Mouse (Mus musculus): ENCODE data around the gene Zfand5. TPM values are rescaled to one million over a fixed set of nuclear protein-coding genes. Genes with fewer than 3 reads are reported as not detected.

Gene Zfand5
- total RNA-seq (2015) (134 and 154 TPM in 2 replicates), total RNA-seq (2017) (87.5 and 93.1 TPM in 2 replicates)

DNA sequence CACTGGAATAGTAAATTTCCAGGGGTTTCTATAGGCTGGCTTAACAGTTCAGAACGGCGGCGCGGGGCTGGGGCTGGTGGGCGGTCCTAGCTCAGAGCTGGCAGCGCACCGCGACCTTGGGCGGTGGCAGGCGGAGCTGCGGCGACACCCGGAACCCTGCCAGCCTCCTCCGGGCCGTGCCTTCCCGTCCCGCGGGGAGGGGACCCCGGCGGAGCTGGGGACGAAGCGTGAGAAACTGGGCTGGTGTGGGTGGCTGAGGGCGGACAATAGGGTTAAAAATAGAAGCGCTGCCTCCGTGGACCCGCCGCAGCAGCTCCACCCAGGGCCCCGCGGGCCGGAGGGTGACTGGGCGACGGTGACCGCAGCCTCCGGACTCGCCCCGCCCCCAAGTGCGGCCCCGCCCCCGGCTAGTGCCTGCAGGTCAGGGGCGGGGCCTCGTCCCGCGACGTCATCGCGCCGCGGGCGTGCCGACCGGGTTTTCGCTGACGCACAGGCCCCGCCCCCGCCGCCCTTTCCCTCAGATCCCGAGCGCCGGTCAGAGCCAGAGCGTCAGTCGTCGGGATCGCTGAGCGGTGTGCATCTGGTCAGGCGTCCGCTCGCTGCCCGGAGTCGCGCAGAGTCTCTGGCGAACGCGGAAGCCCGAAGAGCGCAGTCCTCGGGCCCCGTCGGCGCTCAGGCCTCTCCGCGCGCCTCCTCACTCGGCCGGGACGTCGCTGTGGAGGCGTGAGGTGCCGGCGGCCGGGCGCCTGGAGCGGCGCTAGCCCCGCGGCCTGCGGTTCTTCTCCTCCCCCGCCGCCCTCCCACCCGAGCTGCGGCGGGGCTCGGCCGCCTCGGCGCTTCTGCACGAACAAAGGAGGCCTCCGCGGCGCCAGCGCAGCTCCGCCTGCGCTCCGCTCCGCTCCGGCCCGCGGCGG lies at the start of gene Zfand5:
Gene Zfand5 (plus strand): TSS at position 538 of the 914 bp plus-strand sequence.
- peak; percentile 68 for ATAC-seq (replicated peaks; ENCODE audit: poor library complexity)

- ATAC-seq (replicated peaks; ENCODE audit: poor library complexity), result no peak
These were observed 44.9 kb upstream of the Zfand5 start for GRCm38 (mm10) chr19:21227131-21227530.

DNA sequence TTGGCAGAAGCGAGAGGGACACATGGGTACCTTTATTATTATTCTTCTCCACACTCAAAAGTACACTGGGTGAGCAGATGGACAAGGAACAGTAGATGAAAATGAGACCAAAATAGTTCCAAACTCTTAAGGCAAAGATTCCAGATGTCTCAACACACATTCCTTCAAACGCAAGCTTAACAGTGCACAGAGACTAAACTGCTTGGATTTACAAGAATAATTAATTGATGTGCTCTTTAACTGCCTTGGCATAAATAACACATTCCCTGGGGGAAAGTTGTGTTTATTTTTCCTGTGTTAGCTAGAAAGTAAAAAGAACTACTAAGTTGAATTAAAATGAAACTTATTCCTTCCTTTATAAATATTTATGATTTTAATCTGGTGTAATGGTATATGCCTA lies 44.3 kb upstream of the Zfand5 start:
- ATAC-seq (replicated peaks; ENCODE audit: poor library complexity), result no peak

GRCm38 (mm10) chr19:21248730-21249129 lies 23.3 kb upstream of the Zfand5 start:
- 0 out of 2 replicates have a peak, but pooled peaks have one; percentile 37 for ATAC-seq (replicated peaks; ENCODE audit: poor library complexity)

- ATAC-seq (replicated peaks; ENCODE audit: poor library complexity), result no peak
These were observed 18.2 kb upstream of the Zfand5 start for GRCm38 (mm10) chr19:21253846-21254245.

- no peak for ATAC-seq (replicated peaks; ENCODE audit: poor library complexity)
These were observed 16.2 kb upstream of the Zfand5 start for GRCm38 (mm10) chr19:21255920-21256319.

DNA sequence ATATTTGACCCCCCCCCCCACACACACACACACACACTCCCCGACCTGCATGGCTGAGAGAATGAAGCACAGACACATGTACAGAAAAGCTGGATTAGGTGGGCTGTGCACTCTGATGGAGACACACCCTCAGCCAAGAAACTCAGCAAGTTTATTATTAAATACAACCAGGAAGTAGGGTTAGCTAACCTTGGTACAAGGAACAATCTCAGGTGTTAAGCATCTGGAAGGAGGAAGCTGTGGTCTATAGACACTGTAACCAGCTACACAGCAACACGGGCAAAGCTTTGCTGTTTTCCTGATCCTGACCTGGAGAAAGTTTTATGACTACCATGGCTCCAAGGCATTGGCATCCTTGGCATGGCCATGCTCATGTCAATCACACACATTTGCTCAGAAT lies 12.6 kb upstream of the Zfand5 start:
- no peak for ATAC-seq (replicated peaks; ENCODE audit: poor library complexity)

- ATAC-seq (replicated peaks; ENCODE audit: poor library complexity), result peak; percentile 87
These were observed 11.8 kb upstream of the Zfand5 start for GRCm38 (mm10) chr19:21260280-21260679.

- no peak for ATAC-seq (replicated peaks; ENCODE audit: poor library complexity)
These were observed 892 bp upstream of the Zfand5 start for GRCm38 (mm10) chr19:21271186-21271585.

DNA sequence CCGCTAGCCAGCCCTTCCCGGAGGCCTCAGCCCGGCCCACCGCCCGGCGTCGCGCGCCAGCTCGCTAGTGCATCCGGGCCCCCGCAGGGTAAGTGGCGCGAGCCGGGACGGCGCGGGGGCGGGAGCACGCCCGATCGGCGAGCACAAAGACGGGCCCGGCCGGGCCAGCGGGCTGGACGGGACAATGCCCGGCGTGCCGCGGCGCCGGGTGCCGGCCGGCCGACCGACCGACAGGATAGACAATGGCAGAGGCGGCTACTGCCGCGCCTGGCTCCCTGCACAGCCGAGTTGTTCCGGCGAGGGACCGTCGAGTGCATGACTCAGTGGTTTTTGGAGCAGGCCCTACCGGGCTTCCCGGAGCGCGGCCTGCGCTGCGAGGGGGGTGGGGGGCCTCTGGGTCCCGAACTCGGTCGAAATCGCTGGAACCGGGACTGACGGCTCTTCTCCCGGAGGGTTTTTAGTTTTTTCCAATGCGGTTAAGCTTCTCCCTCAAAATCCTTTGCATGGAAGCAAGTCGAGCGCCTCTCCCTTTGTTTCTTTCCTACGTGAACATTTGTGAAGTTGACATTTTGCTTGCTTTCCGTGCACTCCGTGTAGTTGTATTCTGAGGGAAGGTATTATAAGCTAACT lies 692 bp downstream of the Zfand5 start:
- ATAC-seq (replicated peaks; ENCODE audit: poor library complexity), result peak; percentile 43

DNA sequence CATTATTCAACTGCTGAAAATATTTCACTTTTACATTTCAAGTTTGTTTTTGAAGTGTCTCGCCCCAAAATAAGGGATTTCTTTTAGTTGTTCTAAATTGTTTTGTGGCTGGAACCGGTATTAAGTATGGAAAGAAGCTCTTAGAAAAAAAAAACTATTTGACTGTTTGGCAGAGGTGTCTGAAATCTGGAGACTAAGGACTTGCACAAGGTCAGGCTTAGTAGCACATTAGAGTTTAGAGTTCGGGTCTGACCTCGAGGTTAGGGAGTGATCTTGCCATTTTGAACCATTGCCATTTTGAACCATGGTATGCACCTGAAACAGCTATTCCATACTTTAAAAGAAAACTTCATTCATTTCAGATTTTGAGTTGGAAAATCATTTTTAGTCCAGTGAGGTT lies 1.4 kb downstream of the Zfand5 start:
- ATAC-seq (replicated peaks; ENCODE audit: poor library complexity), result no peak

DNA sequence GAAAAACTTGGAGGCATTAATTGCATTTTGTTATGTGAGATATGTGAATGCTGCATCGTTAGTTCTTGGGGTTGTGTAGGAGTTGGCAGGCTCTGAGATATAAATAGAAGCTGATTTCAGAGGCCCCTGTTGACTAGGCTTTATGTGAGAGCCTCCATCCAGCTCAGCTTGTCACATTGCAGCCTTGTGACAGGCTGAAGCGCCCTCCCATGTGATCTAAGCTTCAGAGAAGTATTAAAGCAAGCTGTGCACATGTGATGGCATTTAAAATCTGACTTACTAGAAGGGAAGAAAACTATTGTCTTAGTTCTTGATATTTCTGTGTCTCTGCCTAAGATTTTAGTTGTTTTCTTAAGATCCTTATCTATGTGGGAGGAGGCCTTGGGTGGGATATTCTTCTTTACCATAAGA lies 2.1 kb downstream of the Zfand5 start:
- ATAC-seq (replicated peaks; ENCODE audit: poor library complexity), result peak; percentile 27

- ATAC-seq (replicated peaks; ENCODE audit: poor library complexity), result no peak
These were observed 2.6 kb downstream of the Zfand5 start for GRCm38 (mm10) chr19:21274714-21275113.

GRCm38 (mm10) chr19:21276317-21276716 lies 4.2 kb downstream of the Zfand5 start:
- no peak for ATAC-seq (replicated peaks; ENCODE audit: poor library complexity)

GRCm38 (mm10) chr19:21286421-21287097 lies 14.5 kb downstream of the Zfand5 start:
- peak; percentile 60 for ATAC-seq (replicated peaks; ENCODE audit: poor library complexity)

DNA sequence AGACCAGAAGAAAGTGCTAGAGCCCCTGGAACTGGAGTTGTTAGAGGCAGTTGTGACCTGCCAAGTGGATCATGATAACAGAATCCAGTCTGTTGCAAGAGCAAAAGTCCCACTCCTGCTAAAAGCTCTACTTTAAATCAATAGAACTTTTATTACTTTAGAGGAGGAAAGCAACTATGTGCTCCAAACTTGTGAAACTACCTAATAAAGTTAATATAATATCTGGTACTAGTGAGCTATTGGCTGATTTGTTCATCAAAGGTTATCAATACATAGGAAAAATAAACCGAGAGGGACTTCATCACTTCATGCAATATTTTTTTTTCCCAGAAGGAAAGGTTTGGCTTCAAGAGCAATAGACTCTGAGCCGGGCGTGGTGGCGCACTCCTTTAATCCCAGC lies 25.3 kb downstream of the Zfand5 start:
- ATAC-seq (replicated peaks; ENCODE audit: poor library complexity), result no peak

DNA sequence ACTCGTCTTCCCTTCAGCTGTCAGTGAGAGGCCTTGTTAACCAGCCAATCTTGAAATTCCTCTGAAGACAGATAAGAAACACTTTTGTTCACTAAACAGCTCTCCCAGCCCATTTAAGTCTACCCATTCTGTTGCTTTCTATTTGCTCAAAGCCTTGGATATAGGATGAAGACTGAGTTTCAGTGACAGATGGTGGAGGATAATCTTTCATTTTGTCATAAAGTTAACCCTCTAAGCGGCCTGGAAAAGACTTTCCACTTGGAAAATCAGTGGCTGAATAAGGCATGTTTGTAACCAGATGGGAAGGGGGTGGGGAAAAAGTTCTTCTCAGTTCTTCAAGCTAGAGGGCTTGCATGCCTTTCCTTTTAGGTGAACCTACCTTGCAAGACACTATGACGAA lies 29.7 kb downstream of the Zfand5 start:
- no peak for ATAC-seq (replicated peaks; ENCODE audit: poor library complexity)

DNA sequence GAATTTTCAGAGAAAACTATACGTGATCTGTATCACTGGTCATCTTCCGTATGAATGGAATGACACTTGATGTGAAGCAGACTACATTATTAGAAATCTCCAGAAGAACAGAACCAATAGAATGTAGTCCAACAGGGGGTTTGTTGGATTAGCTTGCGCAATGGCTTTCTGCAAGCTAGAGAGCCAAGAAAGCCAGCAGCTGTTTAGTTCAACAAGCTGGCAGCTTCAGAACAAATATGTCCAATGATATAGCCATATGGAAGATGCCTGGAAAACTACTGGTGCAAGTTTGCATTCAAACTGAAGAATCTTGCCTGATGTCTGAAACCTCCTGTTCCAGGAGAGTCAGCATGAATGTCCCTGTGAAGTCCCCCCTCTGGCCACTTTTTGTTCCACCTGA lies 35.7 kb downstream of the Zfand5 start:
- no peak for ATAC-seq (replicated peaks; ENCODE audit: poor library complexity)

GRCm38 (mm10) chr19:21310364-21310763 lies 38.3 kb downstream of the Zfand5 start:
- ATAC-seq (replicated peaks; ENCODE audit: poor library complexity), result 0 out of 2 replicates have a peak, but pooled peaks have one; percentile 20

- ATAC-seq (replicated peaks; ENCODE audit: poor library complexity), result no peak
These were observed 43.6 kb downstream of the Zfand5 start for GRCm38 (mm10) chr19:21315701-21316100.

DNA sequence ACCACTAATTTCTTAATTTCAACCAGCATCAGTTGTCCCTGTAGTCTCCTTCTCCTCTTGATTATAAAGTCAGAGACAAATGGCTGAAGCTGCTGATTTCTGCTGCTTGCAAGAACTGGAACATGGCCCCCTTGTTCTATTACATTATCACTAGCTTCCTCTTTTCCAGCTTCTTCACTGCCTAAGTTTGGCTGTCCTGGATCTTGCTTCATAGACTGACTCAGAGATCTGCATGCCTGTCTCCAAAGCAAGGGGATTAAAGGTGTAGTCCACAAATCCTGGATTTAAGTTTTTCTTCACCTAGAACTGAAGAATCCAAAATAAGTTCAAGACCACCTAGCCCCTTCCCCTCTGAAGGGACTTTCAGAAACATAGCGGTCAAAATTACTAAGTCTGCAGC lies 47.5 kb downstream of the Zfand5 start:
- ATAC-seq (replicated peaks; ENCODE audit: poor library complexity), result peak; percentile 52; the same call in 1 of the 2 replicates
